Mouse (Mus musculus): ENCODE results near the gene Tiparp. TPM values are rescaled to one million over a fixed set of nuclear protein-coding genes. Genes with fewer than 3 reads are reported as not detected.

Gene Tiparp
- total and polyA plus RNA-seq, 3 experiments: 2.9 to 19.1 (median 14.9) TPM

- peak; percentile 81 for DNase-seq
Measured at GRCm38 (mm10) chr3:65529471-65530215, 1.4 kb downstream of the Tiparp start.

GRCm38 (mm10) chr3:65533014-65533413 is 4.8 kb downstream of the Tiparp start:
- DNase-seq: no peak

GRCm38 (mm10) chr3:65533598-65533997 is 5.4 kb downstream of the Tiparp start:
- DNase-seq: no peak

GRCm38 (mm10) chr3:65534488-65534887 is 6.3 kb downstream of the Tiparp start:
- no peak for DNase-seq

- DNase-seq: no peak
Measured at GRCm38 (mm10) chr3:65535087-65535761, 7.0 kb downstream of the Tiparp start.

GRCm38 (mm10) chr3:65537288-65537687 is 9.1 kb downstream of the Tiparp start:
- no peak for DNase-seq

GRCm38 (mm10) chr3:65540906-65541551 is 12.8 kb downstream of the Tiparp start:
- no peak for DNase-seq

- DNase-seq: no peak
Measured at GRCm38 (mm10) chr3:65541552-65541935, 13.3 kb downstream of the Tiparp start.

GRCm38 (mm10) chr3:65549785-65550184 is 21.6 kb downstream of the Tiparp start:
- no peak for DNase-seq

- no peak for DNase-seq
Measured at GRCm38 (mm10) chr3:65551065-65551464, 22.9 kb downstream of the Tiparp start.

GRCm38 (mm10) chr3:65554633-65555032 is 26.4 kb downstream of the Tiparp start:
- DNase-seq: no peak

- no peak for DNase-seq
Measured at GRCm38 (mm10) chr3:65558679-65559078, 30.5 kb downstream of the Tiparp start.

GRCm38 (mm10) chr3:65562212-65562611 is 34.0 kb downstream of the Tiparp start:
- no peak for DNase-seq

- no peak for DNase-seq
Measured at GRCm38 (mm10) chr3:65562694-65563093, 34.5 kb downstream of the Tiparp start.

GRCm38 (mm10) chr3:65563926-65564624 is 35.9 kb downstream of the Tiparp start:
- no peak for DNase-seq

- no peak for DNase-seq
Measured at GRCm38 (mm10) chr3:65565632-65566300, 37.6 kb downstream of the Tiparp start.

GRCm38 (mm10) chr3:65569941-65570340 is 41.7 kb downstream of the Tiparp start:
- no peak for DNase-seq

- DNase-seq: no peak
Measured at GRCm38 (mm10) chr3:65573516-65573915, 45.3 kb downstream of the Tiparp start.

GRCm38 (mm10) chr3:65577602-65578001 is 49.4 kb downstream of the Tiparp start:
- no peak for DNase-seq

GRCm38 (mm10) chr3:65579260-65579921 is 51.2 kb downstream of the Tiparp start:
- DNase-seq: no peak

- peak; percentile 82 for DNase-seq
Measured at GRCm38 (mm10) chr3:65581596-65581995, 53.4 kb downstream of the Tiparp start.

Data from adrenal gland, adult 2 months (tissue).